Mouse (Mus musculus) gastrocnemius, adult 2 months (tissue): ENCODE data around the gene Srrm4. TPM values are rescaled to one million over a fixed set of nuclear protein-coding genes. Genes with fewer than 3 reads are reported as not detected.

Experiments
- DNase-seq: peaks from one replicate; pipeline ENCODE4 v3.0.0; 2022
- H3K27ac ChIP-seq: fragments of 200-600 bp; 2 replicates; pipeline ENCODE4 v1.8.1; 2022; ENCODE audit warnings: mild to moderate bottlenecking
- H3K4me3 ChIP-seq: fragments of 200-600 bp; 2 replicates; pipeline ENCODE4 v1.8.1; 2022; ENCODE audit warnings: mild to moderate bottlenecking, moderate library complexity
- CTCF ChIP-seq: fragments of 200-600 bp; IDR thresholded peaks from 2 replicates; pipeline ENCODE4 v1.8.1; 2022; ENCODE audit warnings: antibody characterized with exemption, mild to moderate bottlenecking, moderate library complexity
- intact Hi-C: fragments of 180-260 bp; cut with DNase I; formaldehyde crosslinking; loops from one replicate; pipeline ENCODE4 v1.15.1; 2025
- long read RNA-seq, 2 experiments: library from polyadenylated mRNA; stranded (forward); transcript quantifications; one replicate each; pipeline ENCODE4 v2.0.0; 2021
- total RNA-seq, 2 experiments: library from RNA; stranded (reverse); gene quantifications; 2 replicates each; pipeline ENCODE4 v1.2.3; 2021

Gene Srrm4
- total RNA-seq, result under 1 TPM; 0.15 to 0.47 TPM
- long read RNA-seq, experiment 1, full-length matches to known transcripts, result 1 of 1 reads
- long read RNA-seq, experiment 1, partial matches to known transcripts, result 0 of 1 reads
- long read RNA-seq, experiment 1, other reads (novel, unspliced or antisense), result 0 of 1 reads
- long read RNA-seq, experiment 2, result 0 reads

DNA sequence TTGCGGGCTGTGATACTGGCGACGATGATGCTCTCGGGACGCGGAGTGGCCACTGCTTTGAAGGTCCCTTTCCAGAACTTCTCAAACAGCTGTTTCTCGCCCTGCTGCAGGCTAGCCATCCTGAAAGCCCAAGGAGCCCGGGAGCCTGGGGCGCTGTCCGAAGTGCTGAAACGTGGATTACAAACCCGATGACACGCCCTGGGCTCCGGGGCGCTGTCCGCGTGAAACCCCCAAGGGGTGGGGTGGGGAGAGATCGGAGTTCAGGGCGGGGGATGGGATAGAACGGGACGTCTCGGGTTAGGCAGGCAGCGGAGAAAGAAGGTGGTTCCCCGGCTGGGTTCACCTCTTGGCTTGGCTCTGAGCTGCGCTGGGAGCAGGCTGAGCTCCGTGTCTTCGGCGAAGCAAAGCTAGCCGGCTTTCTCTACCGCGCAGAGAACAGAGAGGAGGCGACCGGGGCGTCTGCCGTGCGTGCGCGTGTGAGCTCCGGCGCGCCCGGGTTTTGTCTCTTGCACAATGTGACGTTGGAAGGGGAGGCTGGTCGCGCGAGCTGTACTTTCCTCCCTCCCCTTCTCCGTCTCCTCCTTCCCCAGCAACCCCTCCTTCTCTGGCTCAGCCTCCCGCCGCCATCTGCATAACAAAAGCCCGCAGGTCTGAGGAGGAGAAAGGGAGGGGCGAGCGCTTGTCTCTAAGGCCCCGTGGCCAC is at the start of gene Srrm4:
TSS of gene Srrm4 (minus strand) at position 472 of the 703 bp plus-strand sequence.
- H3K4me3 ChIP-seq, result no peak within 1 kb of the TSS
- TF ChIP-seq CTCF, result no peak
- intact Hi-C loops, result no loop called here
- DNase-seq, result peak; percentile 34
- H3K27ac ChIP-seq, result no peak within 1 kb of the TSS

DNA sequence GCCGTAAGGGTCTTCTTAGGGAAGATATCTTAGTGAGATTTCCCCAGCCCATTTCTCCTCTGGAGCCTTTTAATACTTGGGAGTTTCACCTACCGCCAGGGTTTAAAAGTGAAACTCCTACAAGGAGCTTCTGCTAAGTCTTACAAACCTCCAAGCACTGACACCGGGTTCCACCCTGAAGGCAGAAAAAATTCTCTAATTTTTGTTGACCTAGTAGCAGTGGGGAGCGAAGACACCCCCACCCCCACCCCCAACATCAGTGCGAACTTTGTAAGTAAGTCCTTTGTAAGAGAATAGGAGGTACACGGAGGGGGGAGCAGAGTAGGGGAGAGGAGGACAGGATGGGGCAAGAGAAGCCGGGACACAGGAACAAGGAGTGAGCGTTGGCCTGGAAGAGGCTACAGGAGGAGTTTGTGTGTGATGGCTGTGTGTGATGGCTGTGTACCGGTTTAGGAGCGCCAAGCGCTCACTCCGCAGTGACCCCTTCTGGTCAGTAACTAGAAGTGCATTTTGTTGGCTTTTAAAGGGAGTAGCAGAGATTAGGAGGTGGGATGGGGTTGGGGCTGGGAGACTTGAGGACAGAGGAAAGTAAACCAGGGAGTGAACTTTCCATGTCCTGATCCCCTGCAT is 1.3 kb upstream of the Srrm4 start:
- intact Hi-C loops, result no loop called here
- Histone ChIP-seq H3K27ac (no peak overlapping the region), H3K4me3 (no peak overlapping the region)
- TF ChIP-seq CTCF, result peak; percentile 52
- DNase-seq, result no peak

DNA sequence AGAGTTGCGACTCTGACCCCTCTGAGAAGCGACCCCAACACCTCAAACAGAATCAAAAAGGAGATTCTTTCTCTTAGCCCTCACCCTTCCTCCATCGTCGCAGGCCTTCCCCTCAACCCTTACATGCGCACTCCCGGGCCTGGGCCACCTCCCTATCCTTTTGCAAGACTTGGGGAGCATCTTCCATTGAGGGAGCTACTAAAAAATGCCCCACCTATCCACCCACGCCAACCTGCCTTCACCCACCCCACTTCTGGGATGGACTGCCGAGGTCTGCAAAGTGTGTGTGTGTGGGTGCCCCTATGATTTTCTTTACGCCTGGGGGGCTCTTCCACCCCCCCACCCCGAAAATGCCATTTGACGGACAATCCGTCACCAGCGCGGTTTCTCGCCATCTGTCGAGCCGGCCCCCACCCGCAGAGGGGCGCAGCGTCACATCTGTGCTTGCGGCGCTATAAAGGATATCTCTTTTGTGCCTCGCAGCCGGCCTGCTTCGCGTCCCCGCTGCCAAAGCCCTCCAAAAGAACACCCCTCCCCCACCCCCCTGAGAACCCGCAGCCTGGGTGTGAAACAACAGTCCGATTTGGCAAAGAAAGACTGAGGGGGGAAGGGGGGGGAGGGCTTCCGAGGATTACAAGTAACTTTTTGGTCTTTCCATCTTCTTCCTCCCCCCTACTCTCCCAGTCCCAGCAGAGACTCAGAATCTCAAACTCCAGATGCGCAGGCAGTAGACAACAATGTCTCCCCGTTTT is 608 bp upstream of the Srrm4 start:
- no peak for TF ChIP-seq CTCF
- H3K4me3 ChIP-seq, result no peak overlapping the region
- intact Hi-C loops, result no loop called here
- H3K27ac ChIP-seq, result no peak overlapping the region
- DNase-seq, result no peak

DNA sequence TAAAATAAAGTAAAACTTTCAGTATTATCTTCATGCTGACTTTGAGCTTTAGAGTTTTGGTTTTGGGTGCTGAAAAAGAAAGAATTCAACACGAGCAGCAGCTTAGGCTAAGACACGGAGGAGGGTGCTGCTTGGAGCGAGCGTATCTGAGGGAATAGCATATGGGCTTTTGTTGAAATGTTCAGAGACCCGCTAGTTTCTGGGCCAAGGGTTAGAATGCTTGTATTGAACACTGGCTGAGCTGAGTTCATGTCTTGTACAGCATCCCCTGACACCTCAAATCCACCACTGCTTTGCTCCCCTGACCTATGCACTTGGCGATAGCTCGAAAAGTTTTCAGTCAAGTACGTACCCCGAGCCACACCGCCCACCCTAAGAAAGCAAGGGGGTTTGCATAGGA is 919 bp downstream of the Srrm4 start:
- H3K27ac ChIP-seq, result no peak overlapping the region
- no peak for TF ChIP-seq CTCF
- DNase-seq, result no peak
- intact Hi-C loops, result no loop called here
- H3K4me3 ChIP-seq, result no peak overlapping the region

DNA sequence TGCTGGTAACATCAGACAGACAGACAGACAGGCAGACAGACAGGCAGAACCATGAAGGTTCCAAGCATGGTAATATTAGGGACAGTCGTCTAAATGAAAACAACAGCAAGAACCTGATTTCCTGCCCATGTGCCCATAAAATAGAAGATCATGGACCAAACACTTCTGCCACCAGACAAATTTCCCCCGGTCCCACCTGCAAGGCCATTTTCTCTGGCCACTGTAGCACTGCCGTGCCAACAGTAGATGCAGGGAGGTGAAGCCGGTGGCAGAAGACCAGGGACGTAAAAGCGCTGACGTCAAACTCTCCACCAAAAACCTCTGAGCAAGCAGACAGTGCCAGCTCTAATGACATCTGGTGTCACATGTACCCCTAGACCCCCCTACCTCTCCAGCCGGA is 2.0 kb downstream of the Srrm4 start:
- intact Hi-C loops, result no loop called here
- DNase-seq, result no peak
- no peak overlapping the region for H3K4me3 ChIP-seq
- TF ChIP-seq CTCF, result no peak
- H3K27ac ChIP-seq, result no peak overlapping the region

DNA sequence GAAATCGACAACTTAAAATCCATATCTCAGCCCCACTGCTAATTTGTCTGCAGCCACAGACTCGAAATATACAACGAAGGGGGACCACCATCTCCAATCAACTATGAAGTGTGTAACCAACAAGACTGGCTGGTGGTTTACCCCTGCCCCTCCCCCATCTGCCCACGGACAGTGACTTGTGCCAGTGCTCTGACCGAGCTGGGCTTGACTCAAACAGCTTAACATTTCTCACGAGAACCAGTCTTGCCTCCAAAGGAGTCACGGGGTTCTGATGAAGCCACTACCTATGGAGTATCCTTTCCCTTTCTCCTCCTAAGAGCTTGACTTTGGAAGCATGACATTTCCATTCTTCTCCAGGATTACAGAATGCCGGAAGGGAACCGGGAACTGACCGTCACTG is 2.8 kb downstream of the Srrm4 start:
- H3K4me3 ChIP-seq, result no peak overlapping the region
- no peak overlapping the region for H3K27ac ChIP-seq
- DNase-seq, result no peak
- intact Hi-C loops, result no loop called here
- TF ChIP-seq CTCF, result no peak

DNA sequence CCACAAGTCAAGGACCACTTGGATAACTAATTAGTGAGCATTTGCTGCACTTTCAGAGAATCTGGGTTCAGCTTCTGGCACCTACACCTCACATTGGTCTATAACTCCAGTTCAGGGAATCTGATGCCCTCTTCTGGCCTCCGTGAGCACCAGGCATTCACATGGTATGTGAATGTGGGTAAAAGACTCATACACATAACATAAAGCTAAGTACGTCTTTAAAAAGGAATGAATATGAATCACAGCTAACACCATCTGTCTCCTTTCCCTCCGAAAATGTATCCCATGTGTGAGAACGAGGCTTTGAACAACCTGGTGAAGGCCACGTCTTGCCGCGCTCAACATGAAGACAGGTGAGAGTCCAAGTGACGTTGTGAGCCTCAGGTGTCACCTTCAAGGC is 12.1 kb downstream of the Srrm4 start:
- no peak overlapping the region for H3K27ac ChIP-seq
- H3K4me3 ChIP-seq, result no peak overlapping the region
- DNase-seq, result no peak
- intact Hi-C loops, result no loop called here
- TF ChIP-seq CTCF, result no peak

DNA sequence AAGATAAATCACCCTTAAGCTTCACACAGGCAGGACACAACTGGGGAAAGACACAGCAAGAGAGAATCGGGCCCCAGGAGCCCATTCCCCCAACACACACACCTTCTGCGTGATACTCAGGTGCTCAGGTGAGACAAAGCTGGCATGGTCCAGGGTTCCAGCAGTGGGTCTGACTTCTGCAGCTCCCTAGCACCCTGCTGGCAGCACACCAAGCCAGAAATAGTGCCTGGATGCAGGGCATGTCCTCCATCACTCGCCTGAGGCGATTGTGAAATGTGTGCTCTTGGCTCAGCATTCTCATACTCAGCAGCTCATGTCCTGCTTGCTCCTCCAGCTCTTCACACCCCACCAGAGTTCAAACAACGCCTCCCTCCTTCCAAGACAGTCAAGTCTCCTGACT is 14.5 kb downstream of the Srrm4 start:
- TF ChIP-seq CTCF, result no peak
- no peak overlapping the region for H3K27ac ChIP-seq
- H3K4me3 ChIP-seq, result no peak overlapping the region
- no peak for DNase-seq
- intact Hi-C loops, result no loop called here

DNA sequence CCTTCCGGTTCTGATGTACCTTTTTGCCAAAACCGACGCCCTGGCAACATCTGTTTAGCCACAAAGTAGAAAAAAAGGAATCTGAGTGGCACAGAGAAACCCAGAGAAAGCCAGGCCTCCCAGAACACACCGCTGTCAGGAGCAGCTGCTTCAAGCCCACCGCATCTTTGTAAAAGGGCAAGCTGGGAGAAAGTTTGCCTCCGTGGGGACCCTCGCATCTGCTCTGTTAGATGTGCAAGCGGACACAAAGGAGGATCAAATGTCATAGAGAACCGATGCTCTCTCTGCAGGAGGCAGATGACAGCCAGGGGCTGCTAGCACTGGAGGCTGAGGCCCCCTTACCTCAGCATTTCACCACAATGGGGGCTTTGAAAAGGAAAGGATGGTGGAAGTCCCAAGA is 18.3 kb downstream of the Srrm4 start:
- no peak for DNase-seq
- no peak for TF ChIP-seq CTCF
- Histone ChIP-seq H3K4me3 (no peak overlapping the region), H3K27ac (no peak overlapping the region)
- intact Hi-C loops, result no loop called here

DNA sequence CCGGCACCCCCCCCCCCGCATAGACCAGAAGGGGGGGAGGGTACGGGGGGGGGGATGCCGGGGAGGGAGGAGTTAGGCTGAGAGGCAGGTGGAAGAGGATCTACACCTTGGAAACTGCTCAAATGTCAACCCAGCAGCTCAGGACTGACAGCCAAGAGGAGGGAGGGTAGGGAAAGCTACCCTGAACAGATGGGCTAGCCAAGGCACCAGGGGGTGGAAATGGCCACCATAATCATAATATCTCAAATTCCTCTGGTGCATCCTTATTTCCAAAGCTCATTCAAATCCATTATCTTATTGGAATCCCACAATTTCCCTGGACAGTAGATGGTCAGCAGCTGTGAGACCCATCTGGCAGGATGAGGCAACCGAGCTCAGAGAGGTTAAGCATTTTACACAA is 19.7 kb downstream of the Srrm4 start:
- DNase-seq, result no peak
- intact Hi-C loops, result no loop called here
- no peak for TF ChIP-seq CTCF
- H3K27ac ChIP-seq, result no peak overlapping the region
- H3K4me3 ChIP-seq, result no peak overlapping the region

DNA sequence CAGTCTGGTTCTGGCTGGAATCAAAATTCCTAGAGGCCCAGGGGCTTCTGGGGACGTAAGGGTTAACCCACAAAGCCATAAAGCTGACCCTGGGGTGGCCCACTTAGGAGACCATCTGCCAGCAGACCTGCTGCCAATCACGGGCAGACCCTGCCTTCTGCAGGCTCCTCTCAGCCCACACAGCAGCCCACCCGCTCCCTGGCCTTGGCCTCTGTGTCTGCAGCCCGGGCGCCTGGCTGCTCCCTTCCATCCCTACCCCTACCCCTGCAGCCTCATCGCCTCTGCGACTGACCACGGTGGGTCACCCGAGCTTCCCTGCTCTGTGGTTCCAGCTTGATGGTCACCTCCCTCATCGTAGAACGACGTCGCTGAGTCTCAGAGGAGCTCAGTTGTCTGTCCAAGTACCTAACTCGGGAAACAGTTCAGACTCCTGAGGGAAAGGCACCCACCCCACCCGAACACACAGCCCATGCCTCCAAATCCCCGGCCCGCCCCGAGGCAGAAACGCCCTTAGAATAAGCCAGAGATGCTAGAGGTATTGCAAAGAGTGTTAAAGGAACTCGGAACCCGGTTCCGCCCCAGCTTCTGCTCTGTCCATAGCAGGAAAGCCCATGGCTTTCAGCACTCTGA is 20.3 kb downstream of the Srrm4 start:
- no peak for DNase-seq
- Histone ChIP-seq H3K27ac (no peak overlapping the region), H3K4me3 (no peak overlapping the region)
- intact Hi-C loops, result no loop called here
- no peak for TF ChIP-seq CTCF

DNA sequence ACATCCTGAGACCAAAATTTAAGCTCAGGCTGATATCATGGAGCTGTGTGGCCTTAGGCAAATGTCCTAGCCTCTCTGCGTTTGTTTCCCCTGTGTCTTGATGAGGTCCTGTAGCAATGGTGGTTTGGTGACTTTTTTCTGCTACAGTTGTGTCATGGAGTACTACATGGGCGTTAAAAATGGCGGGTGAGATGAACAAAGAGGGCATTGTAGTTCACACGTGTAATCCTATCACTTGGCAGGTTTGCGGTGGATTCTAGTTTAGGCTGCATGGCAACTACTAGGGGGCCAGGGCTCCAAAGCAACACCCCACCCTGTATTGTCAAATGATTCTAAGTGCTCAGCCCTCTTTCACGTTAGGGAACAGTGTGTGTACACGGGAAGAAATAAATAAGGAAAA is 21.1 kb downstream of the Srrm4 start:
- intact Hi-C loops, result no loop called here
- DNase-seq, result no peak
- no peak for TF ChIP-seq CTCF

DNA sequence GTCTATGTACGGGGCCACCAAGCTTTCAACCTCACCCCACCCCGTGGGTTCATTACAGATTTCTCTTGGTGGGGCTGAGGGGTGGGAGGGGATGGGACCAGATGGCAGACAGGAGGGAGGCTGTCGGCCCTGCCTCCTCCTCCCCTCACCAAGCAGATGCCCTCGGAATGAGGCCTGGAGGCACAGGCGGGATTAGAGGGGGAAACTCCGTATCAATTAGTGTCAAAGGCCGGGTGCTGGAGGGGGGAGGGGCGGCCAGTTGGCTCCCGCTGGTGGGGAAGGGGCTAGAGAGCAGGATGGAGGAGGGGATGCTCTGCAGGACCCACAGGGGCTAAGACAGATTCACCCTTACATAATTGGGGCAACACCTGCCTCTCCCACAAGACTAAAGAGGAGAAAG is 22.0 kb downstream of the Srrm4 start:
- H3K4me3 ChIP-seq, result no peak overlapping the region
- no peak for DNase-seq
- H3K27ac ChIP-seq, result no peak overlapping the region
- TF ChIP-seq CTCF, result no peak
- intact Hi-C loops, result no loop called here

More for the DNA sequence above, 21.1 kb downstream of the Srrm4 start:
- Histone ChIP-seq H3K4me3 (no peak overlapping the region), H3K27ac (no peak overlapping the region)
